Mouse (Mus musculus) kidney, embryonic 15.5 days (tissue): Measurements from ENCODE around the gene Nabp1. TPM values are rescaled to one million over a fixed set of nuclear protein-coding genes. Genes with fewer than 3 reads are reported as not detected.

Source experiments
- ATAC-seq: fragments of 200-750 bp; cut with Nextera tagmentation; replicated peaks from 2 replicates; pipeline ENCODE4 v1.8.0; 2017; ENCODE audit warnings: moderate TSS enrichment; ENCODE audit not compliant: low FRiP score
- H3K27ac ChIP-seq: fragments of 300-500 bp; sonication (generic); 2 replicates; pipeline ENCODE4 v1.5.1; 2015; ENCODE audit warnings: mild to moderate bottlenecking, inconsistent platforms
- H3K27me3 ChIP-seq: fragments of 300-500 bp; sonication (generic); 2 replicates; pipeline ENCODE4 v1.6.1; 2015; ENCODE audit warnings: inconsistent platforms
- H3K36me3 ChIP-seq: fragments of 300-500 bp; sonication (generic); 2 replicates; pipeline ENCODE4 v1.6.1; 2015; ENCODE audit warnings: inconsistent platforms
- H3K4me1 ChIP-seq: fragments of 300-500 bp; sonication (generic); 2 replicates; pipeline ENCODE4 v1.6.1; 2015; ENCODE audit warnings: inconsistent platforms
- H3K4me2 ChIP-seq: fragments of 300-500 bp; sonication (generic); 2 replicates; pipeline ENCODE4 v1.6.1; 2015; ENCODE audit warnings: moderate library complexity, mild to moderate bottlenecking, inconsistent platforms
- H3K4me3 ChIP-seq: fragments of 300-500 bp; sonication (generic); replicated peaks from 2 replicates; pipeline ENCODE4 v1.5.1; 2015; ENCODE audit warnings: mild to moderate bottlenecking, inconsistent platforms
- H3K9ac ChIP-seq: fragments of 300-500 bp; sonication (generic); 2 replicates; pipeline ENCODE4 v1.6.1; 2015; ENCODE audit warnings: mild to moderate bottlenecking, inconsistent platforms
- H3K9me3 ChIP-seq: fragments of 300-500 bp; sonication (generic); replicated peaks from 2 replicates; pipeline ENCODE4 v1.6.1; 2016; ENCODE audit warnings: inconsistent platforms
- WGBS: fragments of 180-500 bp; shearing (Covaris S2); methylation state at CpG from one replicate; pipeline ENCODE4 v1.1.7; 2015; ENCODE audit warnings: mixed read lengths; 5-methylcytosine and 5-hydroxymethylcytosine counted together
- polyA plus RNA-seq: library from polyadenylated mRNA; unstranded; fragments of >200 nt; fragmentation: Nextera tagmentation; extraction: Ambion mirVana; gene quantifications from 2 replicates; pipeline ENCODE4 v1.2.1, GENCODE M21; 2015

Nabp1 gene
- polyA plus RNA-seq, 1 experiment from 2014 or later = 21.1 TPM

GRCm38 (mm10) chr1:51479027-51479329 is 753 bp upstream of the Nabp1 start:
- no peak for ATAC-seq
- WGBS = 62% methylated on average over 1 of the region's 1 CpGs

GRCm38 (mm10) chr1:51477656-51478081 is 556 bp downstream of the Nabp1 start:
- Histone ChIP-seq H3K9ac (peak overlapping the region; percentile 68), H3K9me3 (no peaks in the 10 kb centered on the region), H3K36me3 (peaks cover under 1% of the 10 kb centered on the region; the same call in 1 of the 2 replicates), H3K27ac (peak overlapping the region; percentile 87), H3K4me3 (peak overlapping the region; percentile 64), H3K4me1 (peaks cover 4% of the 10 kb centered on the region), H3K4me2 (peak overlapping the region; percentile 91), H3K27me3 (no peaks in the 10 kb centered on the region)
- peak; percentile 53 for ATAC-seq
- WGBS = under 1% methylated on average over 25 of the region's 25 CpGs

More at GRCm38 (mm10) chr1:51479027-51479329, 753 bp upstream of the Nabp1 start:
- Histone ChIP-seq H3K9me3 (no peaks in the 10 kb centered on the region), H3K36me3 (no peaks in the 10 kb centered on the region), H3K9ac (peak overlapping the region; percentile 55; the same call in 1 of the 2 replicates), H3K4me2 (peak overlapping the region; percentile 91), H3K4me1 (peaks cover 4% of the 10 kb centered on the region), H3K4me3 (peak overlapping the region; percentile 64), H3K27me3 (no peaks in the 10 kb centered on the region), H3K27ac (peak overlapping the region; percentile 90)

- Histone ChIP-seq H3K9ac (no peak overlapping the region), H3K27me3 (no peaks in the 10 kb centered on the region), H3K4me1 (peaks cover 4% of the 10 kb centered on the region), H3K4me2 (no peak overlapping the region), H3K27ac (no peak overlapping the region), H3K4me3 (no peak overlapping the region), H3K9me3 (no peaks in the 10 kb centered on the region), H3K36me3 (peaks cover 8% of the 10 kb centered on the region)
- WGBS = 68% methylated on average over 1 of the region's 1 CpGs
- no peak for ATAC-seq
Measured at GRCm38 (mm10) chr1:51476405-51476804, 1.8 kb downstream of the Nabp1 start.

- WGBS = 31% methylated on average over 2 of the region's 2 CpGs
- peak; percentile 54 for ATAC-seq
Measured at GRCm38 (mm10) chr1:51468077-51468476, 10.1 kb downstream of the Nabp1 start.

GRCm38 (mm10) chr1:51467181-51467580 is 11.0 kb downstream of the Nabp1 start:
- Histone ChIP-seq H3K27ac (no peak overlapping the region), H3K4me2 (no peak overlapping the region), H3K4me1 (peaks cover 6% of the 10 kb centered on the region; the same call in 1 of the 2 replicates), H3K4me3 (no peak overlapping the region), H3K9me3 (no peaks in the 10 kb centered on the region), H3K27me3 (no peaks in the 10 kb centered on the region), H3K9ac (no peak overlapping the region), H3K36me3 (peaks cover 12% of the 10 kb centered on the region)
- ATAC-seq = no peak
- WGBS = 73% methylated on average over 5 of the region's 5 CpGs

More at GRCm38 (mm10) chr1:51468077-51468476, 10.1 kb downstream of the Nabp1 start:
- H3K36me3 ChIP-seq = peaks cover 15% of the 10 kb centered on the region
- 0 out of 2 replicates have a peak overlapping the region, but pooled peaks have one; percentile 9 for H3K27ac ChIP-seq
- H3K9me3 ChIP-seq = no peaks in the 10 kb centered on the region
- no peak overlapping the region for H3K4me2 ChIP-seq
- no peaks in the 10 kb centered on the region for H3K27me3 ChIP-seq
- no peak overlapping the region for H3K4me3 ChIP-seq
- H3K4me1 ChIP-seq = peaks cover 3% of the 10 kb centered on the region; the same call in 1 of the 2 replicates
- no peak overlapping the region for H3K9ac ChIP-seq

GRCm38 (mm10) chr1:51466385-51466784 is 11.8 kb downstream of the Nabp1 start:
- Histone ChIP-seq H3K27me3 (no peaks in the 10 kb centered on the region), H3K9me3 (no peaks in the 10 kb centered on the region), H3K9ac (no peak overlapping the region), H3K4me1 (peaks cover 6% of the 10 kb centered on the region; the same call in 1 of the 2 replicates), H3K4me2 (no peak overlapping the region), H3K27ac (no peak overlapping the region), H3K4me3 (no peak overlapping the region), H3K36me3 (peaks cover 7% of the 10 kb centered on the region; the same call in 1 of the 2 replicates)
- WGBS = 54% methylated on average over 1 of the region's 1 CpGs
- ATAC-seq = no peak

GRCm38 (mm10) chr1:51465285-51465684 is 12.9 kb downstream of the Nabp1 start:
- Histone ChIP-seq H3K27me3 (no peaks in the 10 kb centered on the region), H3K4me1 (peaks cover 6% of the 10 kb centered on the region; the same call in 1 of the 2 replicates), H3K4me2 (no peak overlapping the region), H3K36me3 (0 out of 2 replicates have a peak, but pooled peaks cover 4% of the 10 kb centered on the region), H3K9ac (no peak overlapping the region), H3K9me3 (no peaks in the 10 kb centered on the region), H3K4me3 (no peak overlapping the region), H3K27ac (no peak overlapping the region)
- WGBS = 38% methylated on average over 2 of the region's 2 CpGs
- no peak for ATAC-seq

- Histone ChIP-seq H3K9ac (no peak overlapping the region), H3K4me3 (no peak overlapping the region), H3K4me2 (no peak overlapping the region), H3K27ac (no peak overlapping the region), H3K36me3 (no peaks in the 10 kb centered on the region), H3K27me3 (no peaks in the 10 kb centered on the region), H3K4me1 (peaks cover 6% of the 10 kb centered on the region; the same call in 1 of the 2 replicates), H3K9me3 (no peaks in the 10 kb centered on the region)
- WGBS = 45% methylated on average over 5 of the region's 5 CpGs
- no peak for ATAC-seq
Measured at GRCm38 (mm10) chr1:51463038-51463437, 15.2 kb downstream of the Nabp1 start.

- 71% methylated on average over 10 of the region's 10 CpGs for WGBS
- H3K36me3 ChIP-seq = no peaks in the 10 kb centered on the region
- peaks cover 6% of the 10 kb centered on the region; the same call in 1 of the 2 replicates for H3K4me1 ChIP-seq
- no peak overlapping the region for H3K4me2 ChIP-seq
- H3K4me3 ChIP-seq = no peak overlapping the region
- no peaks in the 10 kb centered on the region for H3K27me3 ChIP-seq
- no peaks in the 10 kb centered on the region for H3K9me3 ChIP-seq
- H3K9ac ChIP-seq = no peak overlapping the region
- H3K27ac ChIP-seq = no peak overlapping the region
- peak; percentile 56; the same call in 1 of the 2 replicates for ATAC-seq
Measured at GRCm38 (mm10) chr1:51458731-51459450, 19.3 kb downstream of the Nabp1 start.

GRCm38 (mm10) chr1:51458089-51458488 is 20.1 kb downstream of the Nabp1 start:
- Histone ChIP-seq H3K27me3 (no peaks in the 10 kb centered on the region), H3K9me3 (no peaks in the 10 kb centered on the region), H3K27ac (no peak overlapping the region), H3K36me3 (no peaks in the 10 kb centered on the region), H3K4me1 (peaks cover 4% of the 10 kb centered on the region; the same call in 1 of the 2 replicates), H3K4me3 (no peak overlapping the region), H3K9ac (no peak overlapping the region), H3K4me2 (no peak overlapping the region)
- WGBS = 70% methylated on average over 6 of the region's 6 CpGs
- ATAC-seq = no peak

GRCm38 (mm10) chr1:51457249-51457648 is 21.0 kb downstream of the Nabp1 start:
- H3K9me3 ChIP-seq = no peaks in the 10 kb centered on the region
- no peaks in the 10 kb centered on the region for H3K4me1 ChIP-seq
- H3K27me3 ChIP-seq = no peaks in the 10 kb centered on the region
- no peak overlapping the region for H3K4me3 ChIP-seq
- 37% methylated on average over 3 of the region's 3 CpGs for WGBS
- H3K9ac ChIP-seq = no peak overlapping the region
- 0 out of 2 replicates have a peak, but pooled peaks have one; percentile 43 for ATAC-seq
- no peak overlapping the region for H3K27ac ChIP-seq
- H3K36me3 ChIP-seq = no peaks in the 10 kb centered on the region
- H3K4me2 ChIP-seq = no peak overlapping the region

GRCm38 (mm10) chr1:51448789-51449188 is 29.4 kb downstream of the Nabp1 start:
- no peak for ATAC-seq
- 57% methylated on average over 2 of the region's 2 CpGs for WGBS

More at GRCm38 (mm10) chr1:51448789-51449188, 29.4 kb downstream of the Nabp1 start:
- peaks cover 4% of the 10 kb centered on the region; the same call in 1 of the 2 replicates for H3K4me1 ChIP-seq
- H3K27ac ChIP-seq = no peak overlapping the region
- H3K4me2 ChIP-seq = no peak overlapping the region
- no peaks in the 10 kb centered on the region for H3K36me3 ChIP-seq
- H3K27me3 ChIP-seq = no peaks in the 10 kb centered on the region
- H3K9ac ChIP-seq = no peak overlapping the region
- no peaks in the 10 kb centered on the region for H3K9me3 ChIP-seq
- H3K4me3 ChIP-seq = no peak overlapping the region
